Mouse (Mus musculus) hindbrain, embryonic 14.5 days (tissue): ENCODE measurements around the gene Bysl. TPM values are rescaled to one million over a fixed set of nuclear protein-coding genes. Genes with fewer than 3 reads are reported as not detected.
A peak's percentile ranks its signal among the peaks of the same experiment; 100 is the strongest.
"Not testable (repeated sequence)": the region's sequence is repeated elsewhere in the genome, so short reads cannot be mapped to it uniquely, and the experiment has no call there.

Experiments used
- ATAC-seq: fragments of 200-750 bp; cut with Nextera tagmentation; 2 replicates; pipeline ENCODE4 v1.8.0; 2017; ENCODE audit warnings: moderate number of reproducible peaks, mild to moderate bottlenecking, moderate TSS enrichment, moderate library complexity; ENCODE audit not compliant: low FRiP score
- DNase-seq: peaks from one replicate; pipeline ENCODE4 v3.0.0-alpha.2; 2015; ENCODE audit warnings: low spot score
- H3K27ac ChIP-seq: fragments of 300-500 bp; sonication (generic); 2 replicates; pipeline ENCODE4 v1.5.1; 2014; ENCODE audit warnings: mild to moderate bottlenecking, moderate library complexity
- H3K27me3 ChIP-seq: fragments of 300-500 bp; sonication (generic); 2 replicates; pipeline ENCODE4 v1.6.1; 2014; ENCODE audit warnings: mild to moderate bottlenecking, low read length, mixed read lengths; ENCODE audit not compliant: control insufficient read depth, insufficient read depth
- H3K36me3 ChIP-seq: fragments of 300-500 bp; sonication (generic); replicated peaks from 2 replicates; pipeline ENCODE4 v1.6.1; 2014; ENCODE audit not compliant: control insufficient read depth, insufficient read depth
- H3K4me1 ChIP-seq: fragments of 300-500 bp; sonication (generic); replicated peaks from 2 replicates; pipeline ENCODE4 v1.6.1; 2014; ENCODE audit warnings: antibody characterized with exemption, low read length, mixed read lengths; ENCODE audit not compliant: control insufficient read depth, insufficient read depth
- H3K4me2 ChIP-seq: fragments of 300-500 bp; sonication (generic); replicated peaks from 2 replicates; pipeline ENCODE4 v1.6.1; 2014; ENCODE audit warnings: mild to moderate bottlenecking, moderate library complexity
- H3K4me3 ChIP-seq: fragments of 300-500 bp; sonication (generic); replicated peaks from 2 replicates; pipeline ENCODE4 v1.5.1; 2014; ENCODE audit warnings: mild to moderate bottlenecking, low read length
- H3K9ac ChIP-seq: fragments of 300-500 bp; sonication (generic); 2 replicates; pipeline ENCODE4 v1.6.1; 2014
- H3K9me3 ChIP-seq: fragments of 300-500 bp; sonication (generic); 2 replicates; pipeline ENCODE4 v1.6.1; 2016; ENCODE audit warnings: low read length; ENCODE audit not compliant: control insufficient read depth
- WGBS: fragments of 180-500 bp; shearing (Covaris S2); extraction: QIAGEN DNeasy Blood & Tissue Kit; methylation state at CpG from one replicate; pipeline ENCODE4 v1.1.7; 2014; 5-methylcytosine and 5-hydroxymethylcytosine counted together
- polyA plus RNA-seq: library from polyadenylated mRNA; unstranded; fragments of >200 nt; fragmentation: Nextera tagmentation; extraction: Ambion mirVana; gene quantifications from 2 replicates; pipeline ENCODE4 v1.2.1, GENCODE M21; 2014

Gene Bysl
- polyA plus RNA-seq = 33.3 and 34.3 TPM in 2 replicates

DNA sequence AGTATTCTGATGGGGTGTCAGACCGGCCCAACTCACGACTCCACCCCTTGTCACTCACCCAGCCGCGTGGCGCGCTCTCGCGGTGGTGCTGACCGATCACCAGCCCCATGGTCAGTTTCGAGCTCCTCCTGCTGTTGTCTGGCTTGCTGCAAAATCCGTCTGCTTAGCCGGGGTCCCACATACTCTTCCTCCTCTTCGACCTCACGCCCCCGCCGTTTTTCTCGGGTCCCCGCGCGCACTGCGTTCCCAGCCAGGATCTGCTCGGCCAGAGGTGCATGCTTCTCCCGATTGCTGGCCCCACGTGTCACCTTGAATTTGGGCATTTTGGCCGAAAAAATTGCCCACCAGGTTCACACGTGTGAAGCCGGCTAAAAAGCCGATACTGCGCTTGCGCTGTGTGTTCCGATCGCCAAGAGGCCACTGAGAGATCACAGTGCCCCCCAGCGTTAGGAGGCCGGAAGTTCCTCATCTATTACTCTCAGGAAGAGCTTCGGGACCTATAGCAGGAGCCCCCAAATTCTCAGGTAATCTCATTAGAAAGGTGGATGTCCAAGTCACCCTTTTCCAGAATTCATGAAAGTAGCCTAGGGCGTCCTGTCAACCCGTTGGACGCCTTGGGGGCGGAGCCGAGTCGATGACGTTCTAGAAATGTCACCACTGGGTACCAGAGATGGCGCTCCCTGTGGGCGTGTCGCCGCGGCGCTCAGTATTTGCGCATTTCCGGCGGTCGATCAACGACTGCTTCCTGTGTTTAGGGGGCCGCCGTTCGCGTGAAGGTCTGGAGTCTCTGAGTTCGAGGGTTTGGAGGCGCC, at the start of gene Bysl, which contains the start of the genes Med20 and Gm20517:
Bysl (minus strand) TSS at position 644 of the 812 bp plus-strand sequence.
Med20 (plus strand) TSS at position 734 of the 812 bp plus-strand sequence.
Gm20517 (plus strand) TSS at position 741 of the 812 bp plus-strand sequence.
- DNase-seq (peak; percentile 99), ATAC-seq (peak; percentile 96)
- H3K9ac ChIP-seq = peak within 1 kb of the TSS; percentile 79
- no peaks in the 10 kb centered on the region for H3K27me3 ChIP-seq
- H3K36me3 ChIP-seq = peaks cover 40% of the 10 kb centered on the region
- WGBS = under 1% methylated on average over 59 of the region's 59 CpGs
- H3K9me3 ChIP-seq = no peaks in the 10 kb centered on the region
- H3K27ac ChIP-seq = peak within 1 kb of the TSS; percentile 81
- H3K4me1 ChIP-seq = peaks cover 20% of the 10 kb centered on the region
- peak within 1 kb of the TSS; percentile 79 for H3K4me3 ChIP-seq
- peak within 1 kb of the TSS; percentile 95 for H3K4me2 ChIP-seq

DNA sequence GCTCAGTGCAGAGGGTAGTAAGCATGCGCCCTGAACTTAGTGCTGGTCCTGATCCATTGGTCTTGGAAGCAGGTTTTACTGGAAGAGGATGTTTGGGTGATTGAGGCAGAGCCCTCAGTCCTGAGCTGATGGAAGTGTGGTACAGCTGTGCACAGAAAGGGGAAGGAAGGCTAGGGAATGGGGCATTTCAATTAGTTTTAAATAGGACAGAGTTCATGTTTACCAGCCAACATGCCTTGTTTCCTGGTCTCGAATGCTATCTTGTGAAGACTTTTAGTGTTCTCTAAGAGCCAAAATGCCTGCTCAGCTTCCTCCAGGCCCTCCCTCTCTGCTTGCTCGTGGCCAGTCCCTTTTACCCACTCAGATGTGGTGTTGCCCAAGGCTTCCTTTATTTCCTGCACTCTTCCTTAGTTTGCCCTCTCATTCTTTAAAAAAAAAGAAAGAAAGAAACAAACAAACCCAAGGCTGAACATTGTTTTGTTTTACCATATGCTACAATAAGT, 47.5 kb upstream of the Bysl start:
- no peaks in the 10 kb centered on the region for H3K27me3 ChIP-seq
- no peak for ATAC-seq
- H3K27ac ChIP-seq = no peak overlapping the region
- H3K4me1 ChIP-seq = no peaks in the 10 kb centered on the region
- no peak overlapping the region for H3K4me3 ChIP-seq
- no peak for DNase-seq
- H3K4me2 ChIP-seq = no peak overlapping the region
- WGBS = 85% methylated on average over 3 of the region's 3 CpGs
- no peak overlapping the region for H3K9ac ChIP-seq
- no peaks in the 10 kb centered on the region for H3K9me3 ChIP-seq
- H3K36me3 ChIP-seq = peaks cover 13% of the 10 kb centered on the region; the same call in 1 of the 2 replicates

DNA sequence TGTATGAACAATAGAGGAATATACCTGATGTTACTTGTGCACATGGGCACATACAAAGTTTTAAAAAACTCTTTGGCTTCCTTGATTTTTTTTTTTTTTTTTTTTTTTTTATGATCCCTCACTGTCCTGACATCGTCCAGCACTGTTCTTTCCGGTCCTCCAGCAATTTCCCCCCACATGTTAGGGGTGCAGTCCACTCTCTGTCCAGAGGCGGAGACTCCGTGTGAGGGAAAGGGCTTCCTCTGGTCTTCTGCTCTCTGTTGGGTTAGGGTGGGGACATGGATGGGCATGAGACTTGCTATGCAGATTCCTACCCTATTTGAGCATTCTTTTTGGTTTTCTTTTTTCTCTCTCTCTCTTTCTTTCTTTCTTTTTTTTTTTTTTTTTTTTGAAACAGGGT, 46.6 kb upstream of the Bysl start:
- no peaks in the 10 kb centered on the region for H3K4me1 ChIP-seq
- H3K36me3 ChIP-seq = peaks cover 16% of the 10 kb centered on the region; the same call in 1 of the 2 replicates
- no peaks in the 10 kb centered on the region for H3K27me3 ChIP-seq
- H3K9me3 ChIP-seq = no peaks in the 10 kb centered on the region
- DNase-seq (no peak), ATAC-seq (no peak)
- H3K9ac ChIP-seq = no peak overlapping the region
- no peak overlapping the region for H3K4me2 ChIP-seq
- H3K4me3 ChIP-seq = no peak overlapping the region
- H3K27ac ChIP-seq = no peak overlapping the region
- 90% methylated on average over 4 of the region's 4 CpGs for WGBS

DNA sequence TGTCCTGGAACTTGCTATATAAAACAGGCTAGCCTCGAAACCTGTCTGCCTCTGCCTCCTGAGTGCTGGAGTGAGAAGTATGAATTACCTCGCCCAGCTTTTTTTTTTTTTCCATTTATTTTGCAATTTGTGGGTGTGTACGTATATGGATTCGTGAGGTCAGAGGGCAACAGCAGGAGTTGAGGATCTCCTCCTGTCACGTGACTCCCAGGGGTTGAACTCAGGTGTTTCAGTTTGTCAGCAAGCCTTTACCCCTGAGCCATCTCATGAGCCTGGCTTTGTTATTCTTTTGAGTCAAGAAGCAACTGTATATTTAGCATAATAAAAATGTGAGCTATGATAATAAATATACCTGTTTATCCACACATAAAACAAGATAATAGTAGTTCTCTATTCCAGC, 44.4 kb upstream of the Bysl start:
- 84% methylated on average over 5 of the region's 5 CpGs for WGBS
- Histone ChIP-seq H3K4me2 (no peak overlapping the region), H3K9me3 (no peaks in the 10 kb centered on the region)

DNA sequence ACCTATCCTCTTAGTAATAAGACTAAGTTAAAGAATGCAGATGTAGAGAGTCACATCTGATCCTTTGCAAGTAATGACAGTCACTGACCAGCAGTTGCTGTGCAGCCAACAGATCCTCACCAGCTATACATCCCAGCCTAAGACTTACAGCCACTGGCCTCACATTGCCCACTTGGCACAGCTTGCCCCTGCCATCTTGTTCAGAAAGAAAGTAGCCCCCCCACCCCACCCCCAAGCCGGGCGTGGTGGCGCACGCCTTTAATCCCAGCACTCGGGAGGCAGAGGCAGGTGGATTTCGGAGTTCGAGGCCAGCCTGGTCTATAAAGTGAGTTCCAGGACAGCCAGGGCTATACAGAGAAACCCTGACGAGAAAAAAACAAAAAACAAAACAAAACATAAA, 43.1 kb upstream of the Bysl start:
- H3K27ac ChIP-seq, H3K4me1 ChIP-seq, H3K4me2 ChIP-seq, ATAC-seq, H3K4me3 ChIP-seq, H3K9ac ChIP-seq, H3K27me3 ChIP-seq, DNase-seq, H3K9me3 ChIP-seq: not testable (repeated sequence)
- WGBS = 91% methylated on average over 8 of the region's 8 CpGs
- peaks cover 16% of the 10 kb centered on the region; the same call in 1 of the 2 replicates for H3K36me3 ChIP-seq

More for the DNA sequence above, 44.4 kb upstream of the Bysl start:
- Histone ChIP-seq H3K4me3 (no peak overlapping the region), H3K27me3 (no peaks in the 10 kb centered on the region), H3K36me3 (peaks cover 19% of the 10 kb centered on the region; the same call in 1 of the 2 replicates), H3K4me1 (no peaks in the 10 kb centered on the region), H3K27ac (no peak overlapping the region), H3K9ac (no peak overlapping the region)
- DNase-seq (no peak), ATAC-seq (no peak)

DNA sequence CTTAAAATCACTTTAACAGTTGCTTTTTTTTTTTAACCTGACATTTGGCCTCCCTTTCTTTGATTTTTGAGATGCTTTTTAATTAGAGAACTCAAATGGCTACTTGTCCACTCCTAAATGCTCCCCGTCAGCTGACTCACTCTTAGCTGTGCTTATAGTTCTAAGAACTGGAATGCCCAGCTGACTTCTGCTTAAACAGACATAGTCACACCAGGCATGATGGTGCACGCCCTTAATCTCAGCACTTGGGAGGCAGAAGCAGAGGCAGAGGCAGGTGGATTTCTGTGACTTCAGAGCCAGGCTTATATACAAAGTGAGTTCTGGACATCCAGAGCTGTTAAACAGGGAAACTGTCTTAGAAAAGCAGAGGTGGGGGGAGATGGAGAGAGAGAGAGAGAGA, 40.7 kb upstream of the Bysl start:
- no peak for ATAC-seq
- Histone ChIP-seq H3K27me3 (no peaks in the 10 kb centered on the region), H3K27ac (no peak overlapping the region)

DNA sequence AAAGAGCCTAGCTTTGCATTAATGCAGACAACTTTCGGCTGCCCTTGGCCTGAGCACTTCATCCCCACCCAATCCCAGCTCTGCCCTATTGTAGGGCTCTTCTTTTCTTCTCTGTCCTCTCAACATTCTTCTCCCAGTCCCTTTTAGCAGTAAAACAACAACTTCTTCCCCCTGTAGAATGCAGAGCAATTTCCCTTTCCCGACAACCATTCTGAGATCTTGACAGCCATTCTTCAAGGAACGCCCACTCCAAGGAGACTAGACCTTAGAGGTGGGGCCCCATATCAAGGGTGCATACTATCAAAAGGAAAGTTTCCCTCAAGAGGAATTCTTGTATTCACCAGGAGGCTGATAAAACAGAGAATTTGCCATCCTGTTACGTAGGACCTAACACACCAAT, 37.7 kb upstream of the Bysl start:
- H3K4me1 ChIP-seq = no peaks in the 10 kb centered on the region
- DNase-seq (no peak), ATAC-seq (no peak)
- H3K4me3 ChIP-seq = no peak overlapping the region
- WGBS = 36% methylated on average over 4 of the region's 4 CpGs
- H3K27ac ChIP-seq = no peak overlapping the region
- no peak overlapping the region for H3K4me2 ChIP-seq
- no peaks in the 10 kb centered on the region for H3K27me3 ChIP-seq
- H3K9ac ChIP-seq = no peak overlapping the region
- peaks cover 7% of the 10 kb centered on the region; the same call in 1 of the 2 replicates for H3K36me3 ChIP-seq
- H3K9me3 ChIP-seq = no peaks in the 10 kb centered on the region

More for the DNA sequence above, 40.7 kb upstream of the Bysl start:
- Histone ChIP-seq H3K4me1 (no peaks in the 10 kb centered on the region), H3K4me2 (no peak overlapping the region), H3K4me3 (no peak overlapping the region), H3K36me3 (peaks cover 15% of the 10 kb centered on the region; the same call in 1 of the 2 replicates), H3K9me3 (no peaks in the 10 kb centered on the region), H3K9ac (no peak overlapping the region)
- 63% methylated on average over 2 of the region's 2 CpGs for WGBS
- DNase-seq = no peak

DNA sequence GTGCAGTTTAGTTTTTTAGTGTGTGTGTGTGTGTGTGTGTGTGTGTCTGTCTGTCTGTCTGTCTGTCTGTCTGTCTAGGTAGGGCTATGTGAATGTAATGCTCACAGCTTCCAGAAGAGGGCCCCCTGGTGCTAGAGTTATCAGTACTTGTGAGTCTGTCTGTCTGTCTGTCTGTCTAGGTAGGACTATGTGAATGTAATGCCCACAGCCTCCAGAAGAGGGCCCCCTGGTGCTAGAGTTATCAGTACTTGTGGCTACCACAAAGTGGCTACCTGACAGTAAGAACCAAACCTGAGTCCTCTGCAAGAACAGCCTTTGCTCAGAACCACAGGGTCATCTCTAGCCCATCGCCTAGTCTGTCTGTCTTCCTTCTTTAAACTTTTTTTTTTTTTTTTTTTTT, 35.4 kb upstream of the Bysl start:
- Histone ChIP-seq H3K4me2 (no peak overlapping the region), H3K4me3 (no peak overlapping the region), H3K27ac (no peak overlapping the region), H3K9ac (no peak overlapping the region), H3K27me3 (no peaks in the 10 kb centered on the region), H3K36me3 (peaks cover 2% of the 10 kb centered on the region; the same call in 1 of the 2 replicates), H3K4me1 (no peaks in the 10 kb centered on the region), H3K9me3 (no peaks in the 10 kb centered on the region)
- 81% methylated on average over 1 of the region's 1 CpGs for WGBS
- DNase-seq (peak; percentile 46), ATAC-seq (no peak)

DNA sequence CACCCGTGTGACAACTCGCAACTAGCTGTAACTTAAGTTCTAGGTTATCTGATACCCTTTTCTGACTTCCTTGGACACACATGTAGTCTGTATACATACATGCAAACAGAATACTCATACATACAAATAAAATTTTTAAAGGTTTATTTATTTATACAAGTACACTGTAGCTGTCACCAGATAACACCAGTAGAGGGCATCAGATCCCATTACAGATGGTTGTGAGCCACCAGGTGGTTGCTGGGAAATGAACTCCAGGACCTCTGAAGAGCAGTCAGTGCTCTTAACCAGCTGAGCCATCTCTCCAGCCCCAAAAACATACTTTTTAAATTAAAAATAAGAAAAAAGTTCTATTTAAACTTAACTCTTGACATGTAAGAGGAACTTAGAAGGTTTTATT, 31.7 kb upstream of the Bysl start:
- Histone ChIP-seq H3K27ac (no peak overlapping the region), H3K4me2 (no peak overlapping the region), H3K9ac (no peak overlapping the region), H3K27me3 (no peaks in the 10 kb centered on the region), H3K4me1 (no peaks in the 10 kb centered on the region), H3K9me3 (no peaks in the 10 kb centered on the region), H3K36me3 (no peaks in the 10 kb centered on the region), H3K4me3 (no peak overlapping the region)
- DNase-seq (no peak), ATAC-seq (no peak)
- 97% methylated on average over 2 of the region's 2 CpGs for WGBS
